ENCODE assay signal across 26 mouse cellular contexts in genomic region chr2:154820346-154820745, GRCm38 (mm10). TPM values are rescaled to one million over a fixed set of nuclear protein-coding genes. Genes with fewer than 3 reads are reported as not detected.
DNase-seq lines count a peak whose midpoint lies in the region; ATAC-seq and TF ChIP-seq lines count a peak whose summit lies in the region.
"Had no signal": no experiment of that assay in that cellular context is flagged by ENCODE, and none has a peak within 500 bp of the region (broad histone marks: within the 10 kb centered on the region; RNA-seq: fewer than 3 reads in every experiment).

No protein-coding gene starts in this region.

- H3K4me3 ChIP-seq in heart, embryonic 12.5 days, result no peak overlapping the region
- H3K4me3 ChIP-seq in heart, postnatal 0 days (ENCODE audit: low read depth, low read length), result no peak overlapping the region
- no peak overlapping the region for H3K4me3 ChIP-seq in brown adipose tissue, adult 24 weeks (ENCODE audit: insufficient read depth, low read depth, low read length)
- H3K4me3 ChIP-seq: embryonic facial prominence, embryonic 13.5 days; forebrain, embryonic 12.5 days; hindbrain, embryonic 12.5 days had no signal

- no peak for TF ChIP-seq CTCF in heart, postnatal 0 days (IDR thresholded peaks at IDR 0.05; ENCODE audit: low read depth)

- peaks cover 50% of the 10 kb centered on the region for H3K4me1 ChIP-seq in heart, embryonic 12.5 days (replicated peaks)
- H3K4me1 ChIP-seq in heart, postnatal 0 days (ENCODE audit: control insufficient read depth, insufficient read depth), result peaks cover 55% of the 10 kb centered on the region
- H3K4me1 ChIP-seq in brown adipose tissue, adult 24 weeks (ENCODE audit: control insufficient read depth, insufficient read depth, insufficient read length, low read length), result peaks cover 20% of the 10 kb centered on the region; the same call in 1 of the 2 replicates

- no peaks in the 10 kb centered on the region for H3K9me3 ChIP-seq in heart, embryonic 12.5 days (replicated peaks)
- H3K9me3 ChIP-seq in heart, postnatal 0 days (replicated peaks; ENCODE audit: control insufficient read depth, low read length), result no peaks in the 10 kb centered on the region
- H3K9me3 ChIP-seq: embryonic facial prominence, embryonic 13.5 days; forebrain, embryonic 12.5 days; G1E; hindbrain, embryonic 12.5 days had no signal

- 54% methylated on average over 1 of the region's 1 CpGs for WGBS in heart, embryonic 12.5 days
- WGBS in heart, postnatal 0 days, result 39% methylated on average over 1 of the region's 1 CpGs

- no peak for DNase-seq in heart, postnatal 4 days
- no peak for DNase-seq in heart, postnatal 0 days (ENCODE audit: low spot score)
- no peak for DNase-seq in heart, postnatal 10 days
- no peak for DNase-seq in lung, postnatal 25 days (ENCODE audit: low spot score)
- DNase-seq: adrenal gland, postnatal 10 days; cerebellum, adult 11-12 months; cerebellum, adult 9-10 months; cerebellum, postnatal 25 days; gastrocnemius, postnatal 14 days; kidney, adult 8-10 months had no signal

- intact Hi-C loops in heart, postnatal 10 days (cut with DNase I), result no loop called here

- ATAC-seq in heart, embryonic 12.5 days (ENCODE audit: insufficient number of reproducible peaks, low FRiP score), result no peak
- ATAC-seq in heart, postnatal 0 days (ENCODE audit: insufficient read depth, low read depth), result no peak
- ATAC-seq: forebrain, embryonic 16.5 days; hindbrain, embryonic 16.5 days; inflammation-experienced regulatory T-cells, adult 6 months; intestine, postnatal 0 days had no signal

- peak overlapping the region; percentile 33; the same call in 1 of the 2 replicates for H3K27ac ChIP-seq in heart, embryonic 12.5 days (ENCODE audit: poor library complexity, severe bottlenecking)
- H3K27ac ChIP-seq in heart, postnatal 0 days (ENCODE audit: low read depth), result peak overlapping the region; percentile 40; the same call in 1 of the 2 replicates
- H3K27ac ChIP-seq in brown adipose tissue, adult 24 weeks (replicated peaks; ENCODE audit: low read depth, low read length), result 0 out of 2 replicates have a peak overlapping the region, but pooled peaks have one; percentile 18
- H3K27ac ChIP-seq: embryonic facial prominence, embryonic 13.5 days; forebrain, embryonic 12.5 days; hindbrain, embryonic 12.5 days had no signal

- no peak for TF ChIP-seq EP300 in heart, postnatal 0 days (IDR thresholded peaks at IDR 0.05; ENCODE audit: low read depth)

- no peaks in the 10 kb centered on the region for H3K36me3 ChIP-seq in heart, embryonic 12.5 days
- no peaks in the 10 kb centered on the region; the same call in 1 of the 2 replicates for H3K36me3 ChIP-seq in heart, postnatal 0 days (replicated peaks; ENCODE audit: control insufficient read depth, insufficient read depth, low read length)
- H3K36me3 ChIP-seq: hindbrain, embryonic 12.5 days had no signal

- no peak overlapping the region for H3K9ac ChIP-seq in heart, embryonic 12.5 days
- H3K9ac ChIP-seq in heart, postnatal 0 days (replicated peaks; ENCODE audit: low read depth, low read length), result no peak overlapping the region
- H3K9ac ChIP-seq: embryonic facial prominence, embryonic 13.5 days; forebrain, embryonic 12.5 days; hindbrain, embryonic 12.5 days had no signal

- no peaks in the 10 kb centered on the region for H3K27me3 ChIP-seq in heart, embryonic 12.5 days (replicated peaks)
- no peaks in the 10 kb centered on the region for H3K27me3 ChIP-seq in heart, postnatal 0 days (ENCODE audit: control insufficient read depth, insufficient read depth, low read length)
- H3K27me3 ChIP-seq: embryonic facial prominence, embryonic 13.5 days; forebrain, embryonic 12.5 days; hindbrain, embryonic 12.5 days had no signal

- H3K4me2 ChIP-seq in heart, embryonic 12.5 days, result no peak overlapping the region
- H3K4me2 ChIP-seq in heart, postnatal 0 days (ENCODE audit: low read depth, low read length), result no peak overlapping the region
- H3K4me2 ChIP-seq: embryonic facial prominence, embryonic 13.5 days; forebrain, embryonic 12.5 days; hindbrain, embryonic 12.5 days had no signal

RNA-seq across cellular contexts. Expression of gene a, which starts 29.1 kb away (rescaled TPM):
- not detected in 2 replicates for polyA plus RNA-seq in heart, embryonic 12.5 days (2016; fragmentation: Nextera tagmentation; extraction: Ambion mirVana)
- not detected for total RNA-seq in heart, postnatal 4 days (2021)
- not detected in 2 replicates for total RNA-seq in heart, postnatal 0 days (2014; rRNA removed; ENCODE audit: low replicate concordance)
- not detected in 2 replicates for polyA plus RNA-seq in heart, postnatal 0 days (2015; fragmentation: Nextera tagmentation; extraction: Ambion mirVana)
- not detected for total RNA-seq in heart, postnatal 10 days (2021)
- polyA plus RNA-seq in brown adipose tissue, adult 24 weeks (2012; ENCODE audit: insufficient read depth, insufficient read length, missing spikeins), result not detected in 2 replicates
- total RNA-seq: adrenal gland, postnatal 10 days; adrenal gland, postnatal 4 days; G1E; gastrocnemius, postnatal 14 days; granulocyte monocyte progenitor cell, adult 5-6 weeks had no signal
- polyA plus RNA-seq: heart, embryonic 14.5 days; inflammation-experienced regulatory T-cells, adult 6 months had no signal

RNA-seq across cellular contexts. Expression of gene Raly, which starts 29.4 kb away (rescaled TPM):
- polyA plus RNA-seq in heart, embryonic 12.5 days (2016; fragmentation: Nextera tagmentation; extraction: Ambion mirVana), result 27.2 and 29.8 TPM in 2 replicates
- 100 to 1,000 TPM; 212 to 222 TPM for total RNA-seq in heart, postnatal 4 days (2021)
- total RNA-seq in heart, postnatal 0 days (2014; rRNA removed; ENCODE audit: low replicate concordance), result 255 and 266 TPM in 2 replicates
- 21.5 and 21.7 TPM in 2 replicates for polyA plus RNA-seq in heart, postnatal 0 days (2015; fragmentation: Nextera tagmentation; extraction: Ambion mirVana)
- total RNA-seq in heart, postnatal 10 days (2021), result 100 to 1,000 TPM; 162 to 171 TPM
- 51.8 and 60.5 TPM in 2 replicates for polyA plus RNA-seq in brown adipose tissue, adult 24 weeks (2012; ENCODE audit: insufficient read depth, insufficient read length, missing spikeins)

RNA-seq across cellular contexts. Expression of gene Gm14214, which starts 50.5 kb away (rescaled TPM):
- polyA plus RNA-seq in heart, embryonic 12.5 days (2016; fragmentation: Nextera tagmentation; extraction: Ambion mirVana), result not detected in 2 replicates
- total RNA-seq in heart, postnatal 4 days (2021), result not detected
- total RNA-seq in heart, postnatal 0 days (2014; rRNA removed; ENCODE audit: low replicate concordance), result not detected in 2 replicates
- polyA plus RNA-seq in heart, postnatal 0 days (2015; fragmentation: Nextera tagmentation; extraction: Ambion mirVana), result not detected in 2 replicates
- not detected for total RNA-seq in heart, postnatal 10 days (2021)
- polyA plus RNA-seq in brown adipose tissue, adult 24 weeks (2012; ENCODE audit: insufficient read depth, insufficient read length, missing spikeins), result not detected in 2 replicates
- total RNA-seq: adrenal gland, postnatal 10 days; adrenal gland, postnatal 4 days; G1E; gastrocnemius, postnatal 14 days; granulocyte monocyte progenitor cell, adult 5-6 weeks had no signal
- polyA plus RNA-seq: brain, embryonic 14.5 days; cortical plate, adult 2 months; embryonic facial prominence, embryonic 13.5 days; forebrain, embryonic 12.5 days; forebrain, embryonic 16.5 days; frontal cortex, adult 2 months; G1E; heart, embryonic 14.5 days; hindbrain, embryonic 12.5 days; hindbrain, embryonic 16.5 days; inflammation-experienced regulatory T-cells, adult 6 months; intestine, postnatal 0 days had no signal
